Mouse (Mus musculus) G1E (cell line): ENCODE data around the gene Txnl4b. TPM values are rescaled to one million over a fixed set of nuclear protein-coding genes. Genes with fewer than 3 reads are reported as not detected.

ENCODE experiments used
- ATAC-seq: 2 replicates; pipeline ENCODE4 v1.8.0; 2016; ENCODE audit warnings: mild to moderate bottlenecking; ENCODE audit not compliant: insufficient number of reproducible peaks, poor library complexity, low FRiP score, severe bottlenecking; ENCODE audit errors: extremely low read depth
- DNase-seq: peaks from one replicate; pipeline ENCODE4 v3.0.0; 2012; ENCODE audit warnings: low spot score
- H3K27me3 ChIP-seq: 2 replicates; pipeline ENCODE4 v1.6.1; 2012; ENCODE audit warnings: mild to moderate bottlenecking, low read length, inconsistent platforms; ENCODE audit not compliant: insufficient read depth
- H3K36me3 ChIP-seq: replicated peaks from 2 replicates; pipeline ENCODE3; 2012; ENCODE audit warnings: mild to moderate bottlenecking, inconsistent platforms
- H3K4me1 ChIP-seq: 2 replicates; pipeline ENCODE4 v1.6.1; 2012; ENCODE audit warnings: low read depth, low read length, inconsistent platforms, mixed read lengths; ENCODE audit not compliant: insufficient read depth
- H3K4me3 ChIP-seq: 2 replicates; pipeline ENCODE4 v1.5.1; 2012; ENCODE audit warnings: low read depth, mild to moderate bottlenecking, inconsistent platforms, low read length, moderate library complexity, mixed read lengths
- H3K9me3 ChIP-seq: replicated peaks from 2 replicates; pipeline ENCODE4 v1.6.1; 2012; ENCODE audit warnings: inconsistent platforms
- CTCF ChIP-seq: IDR thresholded peaks from 2 replicates; pipeline ENCODE4 v1.5.1; 2012; ENCODE audit warnings: low read depth, low read length, inconsistent platforms, mixed read lengths
- GATA1 ChIP-seq: IDR thresholded peaks from 2 replicates; pipeline ENCODE4 v1.6.1; 2012; ENCODE audit warnings: borderline replicate concordance, low read length, inconsistent platforms, mixed read lengths
- GATA2 ChIP-seq: IDR thresholded peaks from 2 replicates; pipeline ENCODE4 v1.6.1; 2012; ENCODE audit warnings: low read depth, low read length, inconsistent platforms, borderline replicate concordance
- POLR2AphosphoS5 ChIP-seq: IDR thresholded peaks from 2 replicates; pipeline ENCODE4 v1.6.1; 2012; ENCODE audit warnings: low read depth, low read length, inconsistent platforms; ENCODE audit not compliant: insufficient replicate concordance
- TAL1 ChIP-seq: conservative IDR thresholded peaks from 2 replicates; pipeline ENCODE4 v1.6.1; 2012; ENCODE audit warnings: low read depth, low read length, inconsistent platforms, mixed read lengths
- polyA plus RNA-seq: library from polyadenylated mRNA; stranded (reverse); fragments of >175 nt; gene quantifications from 2 replicates; pipeline ENCODE4 v1.2.3, GENCODE M21; 2012
- total RNA-seq, 2 experiments: library from RNA; stranded (forward) in 1 of 2; stranded (reverse) in 1 of 2; fragments of 200-1000 nt in 1 of 2; fragments of >200 nt in 1 of 2; fragmentation: Nextera tagmentation in 1 of 2; gene quantifications; 2 replicates each; pipeline ENCODE4 v1.2.3; 2014 to 2017

The Txnl4b gene
- total and polyA plus RNA-seq, 3 experiments, result 6.1 to 20.3 (median 9.6) TPM

DNA sequence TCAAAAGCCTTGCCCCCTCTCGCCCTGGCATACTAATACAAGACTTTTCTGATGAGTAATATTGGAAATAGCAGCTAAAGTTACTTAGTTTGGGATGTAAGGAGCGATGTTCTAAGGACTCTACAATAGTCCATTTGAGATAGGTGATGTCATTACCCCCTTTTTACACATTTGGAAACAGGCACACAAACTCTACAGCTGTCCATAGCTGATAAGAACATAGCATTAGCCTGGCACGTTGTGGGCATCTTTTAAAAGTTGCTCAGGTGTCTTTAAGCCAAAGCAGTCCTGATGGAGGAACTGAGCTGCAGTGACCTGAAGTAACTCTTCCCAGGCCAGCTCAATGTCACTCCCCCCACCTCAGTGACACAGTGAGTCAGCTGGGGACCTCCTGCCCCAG lies 25.7 kb downstream of the Txnl4b start:
- Histone ChIP-seq H3K9me3 (no peaks in the 10 kb centered on the region), H3K4me1 (peaks cover 11% of the 10 kb centered on the region), H3K36me3 (peaks cover 54% of the 10 kb centered on the region)

DNA sequence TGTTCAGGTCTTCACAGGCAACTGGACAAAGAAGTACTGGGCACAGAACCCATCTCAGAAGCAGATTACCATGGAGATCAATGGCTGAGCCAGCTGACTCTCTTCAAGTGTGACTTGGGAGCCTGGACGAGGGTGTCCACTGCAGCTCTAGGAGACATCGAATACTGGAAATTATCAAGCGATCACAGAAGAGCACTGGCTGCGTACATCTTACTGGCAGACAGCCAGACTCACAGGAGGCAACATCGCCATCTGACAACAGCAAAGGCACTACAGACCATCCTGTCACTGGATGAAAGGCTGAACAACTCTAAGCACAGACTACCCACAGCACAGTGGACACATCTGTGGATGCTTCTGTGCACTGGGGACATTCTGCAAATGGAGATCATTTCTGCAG lies 26.5 kb downstream of the Txnl4b start:
- Histone ChIP-seq H3K4me3 (no peak overlapping the region), H3K27me3 (no peaks in the 10 kb centered on the region; the same call in 1 of the 2 replicates), H3K9me3 (no peaks in the 10 kb centered on the region), H3K4me1 (peaks cover 11% of the 10 kb centered on the region), H3K36me3 (peaks cover 62% of the 10 kb centered on the region)
- DNase-seq (no peak), ATAC-seq (no peak)
- TF ChIP-seq TAL1 (no peak), GATA2 (no peak), CTCF (no peak), POLR2AphosphoS5 (no peak), GATA1 (no peak)

More for the DNA sequence above, 25.7 kb downstream of the Txnl4b start:
- ATAC-seq (no peak), DNase-seq (no peak)
- no peak for TF ChIP-seq CTCF
- no peaks in the 10 kb centered on the region; the same call in 1 of the 2 replicates for H3K27me3 ChIP-seq
- H3K4me3 ChIP-seq, result no peak overlapping the region

DNA sequence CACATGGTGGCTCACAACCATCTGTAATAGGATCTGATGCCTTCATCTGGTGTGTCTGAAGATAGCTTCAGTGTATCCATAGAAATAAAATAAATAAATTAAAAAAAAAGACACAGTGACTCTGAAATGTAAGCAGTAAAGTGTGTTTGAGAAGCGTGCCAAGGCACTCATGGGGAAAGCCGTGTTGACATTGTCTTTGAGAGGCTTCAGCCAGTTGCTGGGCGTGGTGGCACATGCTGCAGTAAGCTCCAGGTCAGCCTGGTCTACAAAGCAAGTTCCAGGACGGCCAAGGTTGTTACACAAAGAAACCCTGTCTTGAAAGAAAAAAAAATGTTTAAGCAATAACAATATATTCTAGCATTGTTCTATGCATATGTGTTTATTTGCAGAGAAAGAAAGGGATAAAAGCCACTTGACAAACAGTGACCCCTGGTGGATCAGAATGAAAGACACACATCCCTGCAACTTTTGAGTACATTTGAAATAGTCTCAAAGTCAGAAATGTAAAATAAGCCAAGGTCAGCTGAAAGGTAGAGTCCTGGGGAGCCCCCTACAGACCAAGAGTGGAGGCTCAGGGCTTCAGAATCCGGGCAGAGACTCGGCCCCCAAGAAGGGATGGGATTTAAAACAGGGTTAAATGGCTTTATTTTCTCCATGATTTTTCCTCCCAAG lies 27.6 kb downstream of the Txnl4b start:
- H3K9me3 ChIP-seq, result no peaks in the 10 kb centered on the region
- peaks cover 11% of the 10 kb centered on the region for H3K4me1 ChIP-seq
- TF ChIP-seq GATA1 (no peak), CTCF (peak; percentile 27; the same call in 1 of the 2 replicates), POLR2AphosphoS5 (no peak), TAL1 (no peak)
- ATAC-seq, result peak; percentile 31; the same call in 1 of the 2 replicates
- no peaks in the 10 kb centered on the region for H3K27me3 ChIP-seq
- H3K36me3 ChIP-seq, result peaks cover 66% of the 10 kb centered on the region
- no peak overlapping the region for H3K4me3 ChIP-seq
- DNase-seq, result no peak

DNA sequence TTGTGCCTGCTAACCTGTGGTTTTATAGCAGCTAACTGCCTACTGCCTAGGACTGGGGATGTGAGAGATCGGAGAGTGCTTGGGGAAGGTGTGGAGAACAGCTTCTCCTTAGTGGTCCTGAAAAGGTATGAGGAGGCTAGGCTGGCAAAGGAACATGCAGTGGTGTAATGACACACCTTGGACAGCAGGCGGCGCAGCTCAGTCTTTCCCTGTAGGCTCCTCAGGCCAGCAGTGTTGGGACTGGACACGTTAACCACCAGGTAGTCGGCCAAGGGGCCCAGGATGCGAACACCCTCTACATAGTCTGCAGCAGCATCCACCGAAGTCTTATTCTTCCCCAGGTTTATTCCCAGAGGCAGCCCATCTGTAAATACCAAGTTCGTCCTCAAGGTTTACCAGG lies 30.2 kb downstream of the Txnl4b start:
- TF ChIP-seq TAL1 (no peak), GATA2 (no peak), POLR2AphosphoS5 (no peak), CTCF (peak; percentile 100)
- peak; percentile 34 for DNase-seq
- Histone ChIP-seq H3K9me3 (no peaks in the 10 kb centered on the region), H3K36me3 (peaks cover 87% of the 10 kb centered on the region), H3K4me1 (peaks cover 11% of the 10 kb centered on the region), H3K27me3 (no peaks in the 10 kb centered on the region), H3K4me3 (no peak overlapping the region)
- peak; percentile 55; the same call in 1 of the 2 replicates for ATAC-seq

DNA sequence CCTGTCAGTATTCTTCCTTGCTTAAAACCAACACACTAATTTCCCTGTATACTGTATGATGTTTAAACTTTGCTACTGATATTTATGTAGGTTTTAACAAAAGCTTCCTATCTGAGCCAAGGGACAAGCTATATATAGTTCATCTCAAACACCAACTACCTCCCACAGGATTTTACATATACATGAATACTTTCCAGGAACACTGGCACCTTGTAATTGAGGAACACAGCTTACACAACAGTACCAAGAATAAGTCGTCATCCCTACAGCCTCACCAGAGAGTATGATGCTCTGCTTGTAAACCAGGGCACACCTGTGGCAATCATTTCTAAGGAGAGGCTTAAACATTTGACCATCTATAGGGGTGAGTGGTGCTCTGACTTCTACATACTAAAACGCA lies 41.0 kb downstream of the Txnl4b start:
- DNase-seq (no peak), ATAC-seq (no peak)
- H3K9me3 ChIP-seq, result no peaks in the 10 kb centered on the region
- H3K4me1 ChIP-seq, result peaks cover 39% of the 10 kb centered on the region
- no peak overlapping the region for H3K4me3 ChIP-seq
- H3K36me3 ChIP-seq, result peaks cover 58% of the 10 kb centered on the region
- H3K27me3 ChIP-seq, result no peaks in the 10 kb centered on the region
- TF ChIP-seq GATA1 (no peak), TAL1 (no peak), GATA2 (no peak)

DNA sequence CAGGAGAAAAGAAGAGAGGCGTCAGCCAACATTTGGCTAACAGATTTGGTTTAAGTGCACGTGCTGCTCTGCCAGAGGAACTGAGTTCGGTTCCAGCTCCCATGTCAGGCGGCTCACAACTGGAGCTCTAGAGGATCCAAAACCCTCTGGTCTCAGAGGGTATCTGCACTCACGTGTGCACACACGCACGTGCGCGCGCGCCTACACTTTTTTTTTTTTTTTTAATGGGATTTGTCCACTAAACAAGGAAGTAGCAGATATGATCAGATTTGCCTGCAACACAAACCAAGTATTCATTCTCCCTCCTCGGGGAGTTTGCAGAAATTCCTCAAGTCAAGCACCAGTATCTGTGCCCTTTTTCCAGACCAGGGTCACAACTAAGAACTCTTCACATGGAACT lies 42.0 kb downstream of the Txnl4b start:
- H3K9me3 ChIP-seq, result no peaks in the 10 kb centered on the region
- ATAC-seq (no peak), DNase-seq (no peak)
- no peak for TF ChIP-seq POLR2AphosphoS5
- TF ChIP-seq CTCF, result no peak
- no peak for TF ChIP-seq GATA1
- no peak for TF ChIP-seq GATA2
- no peak for TF ChIP-seq TAL1
- peaks cover 39% of the 10 kb centered on the region for H3K4me1 ChIP-seq
- H3K4me3 ChIP-seq, result peak overlapping the region; percentile 75
- H3K27me3 ChIP-seq, result no peaks in the 10 kb centered on the region
- H3K36me3 ChIP-seq, result peaks cover 49% of the 10 kb centered on the region
